Mouse (Mus musculus): ENCODE results near the gene Armc5. TPM values are rescaled to one million over a fixed set of nuclear protein-coding genes. Genes with fewer than 3 reads are reported as not detected.
A peak's percentile ranks its signal among the peaks of the same experiment; 100 is the strongest.

The Armc5 gene
- polyA plus RNA-seq, 1 experiment from 2014 or later = 16.2 TPM

DNA sequence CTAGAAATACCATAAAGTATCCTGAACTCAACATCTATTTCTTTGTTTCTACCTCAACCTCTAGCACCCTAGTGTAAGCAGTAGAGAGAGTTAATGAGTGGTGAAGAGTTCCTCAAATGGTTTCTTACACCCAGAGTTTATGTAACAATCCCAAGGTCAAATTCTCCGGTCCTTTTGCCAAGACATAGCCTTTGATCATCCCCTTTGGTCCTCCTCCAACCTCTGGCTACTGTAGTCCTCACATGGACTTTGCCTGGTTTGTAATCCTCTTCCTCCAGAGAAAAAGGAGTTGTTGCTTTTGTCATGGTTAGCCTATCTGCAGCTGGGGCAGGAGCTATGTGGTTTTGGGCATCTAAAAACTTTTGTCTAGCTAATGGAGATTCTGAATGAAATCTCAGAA lies 1.7 kb upstream of the Armc5 start:
- H3K4me2 ChIP-seq = no peak overlapping the region
- no peaks in the 10 kb centered on the region for H3K9me3 ChIP-seq
- H3K36me3 ChIP-seq = peaks cover 17% of the 10 kb centered on the region
- no peak overlapping the region for H3K9ac ChIP-seq (replicated peaks)
- no peak for ATAC-seq (ENCODE audit: insufficient number of reproducible peaks, insufficient read depth, low FRiP score, low TSS enrichment, low read depth)
- 88% methylated on average over 1 of the region's 1 CpGs for WGBS
- no peaks in the 10 kb centered on the region for H3K27me3 ChIP-seq
- peaks cover 23% of the 10 kb centered on the region for H3K4me1 ChIP-seq (replicated peaks)
- no peak overlapping the region for H3K4me3 ChIP-seq (replicated peaks)
- H3K27ac ChIP-seq = no peak overlapping the region

DNA sequence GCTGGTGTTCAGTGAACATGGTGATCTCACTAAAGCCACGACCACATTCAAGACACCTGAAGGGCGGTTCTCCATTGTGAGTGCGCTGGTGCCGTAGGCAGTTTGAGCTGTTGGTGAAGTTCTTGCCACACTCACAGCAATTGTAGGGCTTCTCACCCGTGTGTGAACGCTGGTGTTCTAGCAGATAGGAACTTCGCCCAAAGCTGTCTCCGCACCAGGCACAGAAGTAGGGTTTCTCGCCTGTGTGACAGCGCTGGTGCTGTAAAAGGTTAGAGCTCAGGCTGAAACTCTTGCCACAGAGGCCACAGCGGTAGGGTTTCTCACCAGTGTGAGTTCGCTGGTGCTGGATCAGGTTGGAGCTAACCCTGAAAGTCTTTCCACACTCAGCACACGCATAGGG lies 716 bp upstream of the Armc5 start:
- Histone ChIP-seq H3K9ac (replicated peaks) (no peak overlapping the region), H3K27ac (no peak overlapping the region), H3K4me3 (replicated peaks) (peak overlapping the region; percentile 72), H3K27me3 (no peaks in the 10 kb centered on the region), H3K4me1 (replicated peaks) (peaks cover 23% of the 10 kb centered on the region), H3K9me3 (no peaks in the 10 kb centered on the region), H3K4me2 (0 out of 2 replicates have a peak overlapping the region, but pooled peaks have one; percentile 73), H3K36me3 (peaks cover 27% of the 10 kb centered on the region)
- ATAC-seq (ENCODE audit: insufficient number of reproducible peaks, insufficient read depth, low FRiP score, low TSS enrichment, low read depth) = no peak
- WGBS = 91% methylated on average over 13 of the region's 13 CpGs

DNA sequence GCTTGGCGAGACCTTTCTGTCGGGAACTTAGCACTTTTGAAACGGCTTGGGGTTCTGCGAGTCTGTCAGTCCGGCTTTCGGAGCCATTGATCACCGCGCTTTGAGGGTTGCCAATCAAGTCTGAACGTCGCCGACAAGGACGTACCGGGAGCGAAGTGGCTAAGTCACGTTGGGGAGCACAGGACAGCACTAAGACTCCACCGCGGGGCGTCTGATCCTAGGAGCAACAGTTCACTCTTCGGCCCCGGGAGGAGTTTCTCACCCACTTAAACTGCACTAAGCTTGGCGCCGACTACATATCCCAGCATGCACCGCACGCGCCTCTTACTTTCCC lies 418 bp downstream of the Armc5 start:
- peaks cover 38% of the 10 kb centered on the region for H3K36me3 ChIP-seq
- H3K27ac ChIP-seq = peak overlapping the region; percentile 96
- ATAC-seq (ENCODE audit: insufficient number of reproducible peaks, insufficient read depth, low FRiP score, low TSS enrichment, low read depth) = no peak; the same call in none of the 2 replicates
- peak overlapping the region; percentile 72 for H3K4me3 ChIP-seq (replicated peaks)
- H3K9me3 ChIP-seq = no peaks in the 10 kb centered on the region
- peak overlapping the region; percentile 73 for H3K4me2 ChIP-seq
- H3K9ac ChIP-seq (replicated peaks) = peak overlapping the region; percentile 78
- H3K4me1 ChIP-seq (replicated peaks) = peaks cover 18% of the 10 kb centered on the region
- no peaks in the 10 kb centered on the region for H3K27me3 ChIP-seq
- under 1% methylated on average over 25 of the region's 25 CpGs for WGBS

DNA sequence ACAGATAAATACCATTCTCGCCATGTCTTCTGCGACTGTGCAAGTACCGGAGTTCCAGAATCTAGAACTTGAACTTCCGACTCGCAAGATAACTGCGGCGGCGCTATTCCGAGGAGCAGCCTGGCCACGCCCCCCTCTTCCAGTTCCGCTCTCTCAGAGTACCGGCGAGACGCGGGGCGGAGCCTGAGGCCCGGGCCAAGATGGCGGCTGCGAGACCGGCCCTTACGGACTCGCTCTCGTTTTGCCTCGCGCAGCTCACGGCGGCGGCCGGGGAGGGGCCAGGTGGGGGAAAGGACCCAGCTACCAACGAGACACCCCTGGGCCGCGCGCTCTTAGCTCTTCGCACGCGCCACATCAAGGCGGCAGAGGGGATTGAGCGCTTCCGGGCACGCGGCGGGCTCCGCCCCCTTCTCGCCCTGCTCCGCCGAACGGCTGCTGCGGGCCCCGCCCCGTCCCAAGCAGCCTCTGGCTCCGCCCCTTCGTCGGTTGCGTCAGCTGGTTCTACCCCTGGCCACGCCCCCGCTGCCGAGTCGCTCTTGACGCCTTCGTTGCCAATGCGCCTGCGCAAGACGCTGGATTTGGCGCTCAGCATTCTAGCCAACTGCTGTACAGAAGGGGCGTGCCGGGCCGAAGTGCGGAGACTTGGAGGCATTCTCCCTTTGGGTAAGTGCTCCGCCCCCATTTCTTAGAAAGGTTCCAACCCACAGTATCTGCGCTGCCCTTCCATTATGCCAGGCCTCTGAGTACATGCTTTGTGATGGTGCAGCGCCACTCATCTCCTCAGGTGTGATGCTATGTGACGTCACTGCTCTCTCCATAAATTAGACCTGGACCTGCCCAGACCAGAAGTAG lies 1.0 kb downstream of the Armc5 start, which contains the start of gene 9130023H24Rik:
Gene 9130023H24Rik (minus strand): TSS at position 105 of the 852 bp plus-strand sequence.
- ATAC-seq (ENCODE audit: insufficient number of reproducible peaks, insufficient read depth, low FRiP score, low TSS enrichment, low read depth) = peak; percentile 86
- no peaks in the 10 kb centered on the region for H3K27me3 ChIP-seq
- peak within 1 kb of the TSS; percentile 96 for H3K27ac ChIP-seq
- H3K4me2 ChIP-seq = peak within 1 kb of the TSS; percentile 73
- peak within 1 kb of the TSS; percentile 78 for H3K9ac ChIP-seq (replicated peaks)
- H3K4me3 ChIP-seq (replicated peaks) = peak within 1 kb of the TSS; percentile 72
- H3K36me3 ChIP-seq = peaks cover 44% of the 10 kb centered on the region
- H3K9me3 ChIP-seq = no peaks in the 10 kb centered on the region
- peaks cover 12% of the 10 kb centered on the region for H3K4me1 ChIP-seq (replicated peaks)
- WGBS = under 1% methylated on average over 72 of the region's 72 CpGs

- Histone ChIP-seq H3K9ac (replicated peaks) (no peak overlapping the region), H3K4me3 (replicated peaks) (peak overlapping the region; percentile 72), H3K4me1 (replicated peaks) (peaks cover 11% of the 10 kb centered on the region), H3K4me2 (peak overlapping the region; percentile 73), H3K27ac (peak overlapping the region; percentile 96), H3K36me3 (peaks cover 48% of the 10 kb centered on the region), H3K9me3 (no peaks in the 10 kb centered on the region), H3K27me3 (no peaks in the 10 kb centered on the region)
- ATAC-seq (ENCODE audit: insufficient number of reproducible peaks, insufficient read depth, low FRiP score, low TSS enrichment, low read depth) = no peak
- 29% methylated on average over 4 of the region's 4 CpGs for WGBS
These were observed 1.8 kb downstream of the Armc5 start for GRCm38 (mm10) chr7:128238991-128239390.

DNA sequence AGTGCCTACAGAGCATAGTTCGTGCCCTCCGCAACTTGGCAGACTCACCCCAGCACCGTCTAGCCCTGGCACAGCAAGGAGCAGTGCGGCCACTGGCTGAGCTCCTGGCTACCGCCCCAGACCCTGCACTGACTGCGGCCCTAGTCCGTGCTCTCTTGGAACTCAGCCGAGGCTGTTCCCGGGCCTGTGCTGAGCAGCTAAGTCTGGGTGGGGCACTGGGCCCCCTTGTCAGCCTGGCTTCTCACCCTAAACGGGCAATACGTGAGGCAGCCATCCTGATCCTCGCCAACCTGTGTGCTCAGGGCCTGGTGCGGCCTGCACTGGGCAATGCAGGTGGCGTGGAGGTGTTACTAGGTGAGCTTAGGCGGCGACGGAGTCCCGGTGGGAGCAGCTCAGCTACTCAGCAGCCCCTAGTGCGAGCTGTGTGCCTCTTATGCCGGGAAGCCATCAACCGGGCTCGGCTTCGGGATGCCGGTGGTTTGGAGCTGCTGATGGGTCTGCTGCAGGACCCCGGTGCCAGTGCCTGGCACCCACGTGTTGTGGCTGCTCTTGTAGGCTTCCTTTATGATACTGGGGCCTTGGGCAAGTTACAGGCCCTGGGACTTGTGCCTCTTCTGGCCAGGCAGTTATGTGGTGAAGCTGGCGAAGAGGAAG lies 3.1 kb downstream of the Armc5 start:
- no peak overlapping the region for H3K4me3 ChIP-seq (replicated peaks)
- H3K4me2 ChIP-seq = no peak overlapping the region
- no peaks in the 10 kb centered on the region for H3K27me3 ChIP-seq
- no peak for ATAC-seq (ENCODE audit: insufficient number of reproducible peaks, insufficient read depth, low FRiP score, low TSS enrichment, low read depth)
- no peak overlapping the region for H3K27ac ChIP-seq
- peaks cover 59% of the 10 kb centered on the region for H3K36me3 ChIP-seq
- peak overlapping the region; percentile 27; the same call in 1 of the 2 replicates for H3K9ac ChIP-seq (replicated peaks)
- no peaks in the 10 kb centered on the region for H3K9me3 ChIP-seq
- peaks cover 11% of the 10 kb centered on the region for H3K4me1 ChIP-seq (replicated peaks)
- WGBS = 92% methylated on average over 27 of the region's 27 CpGs

DNA sequence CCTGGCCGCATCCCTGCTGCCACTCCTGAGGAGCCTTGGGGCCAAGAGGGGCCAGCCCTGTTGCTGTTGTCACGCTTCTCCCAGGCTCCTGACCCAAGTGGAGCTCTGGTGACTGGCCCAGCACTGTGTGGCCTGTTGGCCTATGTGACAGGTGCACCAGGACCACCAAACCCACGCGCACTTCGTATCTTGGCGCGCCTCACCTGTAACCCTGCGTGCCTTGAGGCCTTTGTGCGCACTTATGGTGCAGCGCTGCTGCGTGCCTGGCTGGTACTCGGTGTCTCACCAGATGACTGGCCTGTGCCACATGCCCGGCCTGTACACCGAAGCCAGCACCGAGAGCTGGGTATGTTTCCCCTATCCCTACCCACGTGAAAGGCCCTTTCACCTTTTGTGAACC lies 5.2 kb downstream of the Armc5 start:
- H3K4me2 ChIP-seq = no peak overlapping the region
- no peak overlapping the region for H3K27ac ChIP-seq
- 97% methylated on average over 16 of the region's 16 CpGs for WGBS
- peaks cover 17% of the 10 kb centered on the region for H3K4me1 ChIP-seq (replicated peaks)
- ATAC-seq (ENCODE audit: insufficient number of reproducible peaks, insufficient read depth, low FRiP score, low TSS enrichment, low read depth) = no peak
- no peak overlapping the region for H3K9ac ChIP-seq (replicated peaks)
- peaks cover 55% of the 10 kb centered on the region for H3K36me3 ChIP-seq
- no peak overlapping the region for H3K4me3 ChIP-seq (replicated peaks)
- no peaks in the 10 kb centered on the region for H3K9me3 ChIP-seq
- no peaks in the 10 kb centered on the region for H3K27me3 ChIP-seq

DNA sequence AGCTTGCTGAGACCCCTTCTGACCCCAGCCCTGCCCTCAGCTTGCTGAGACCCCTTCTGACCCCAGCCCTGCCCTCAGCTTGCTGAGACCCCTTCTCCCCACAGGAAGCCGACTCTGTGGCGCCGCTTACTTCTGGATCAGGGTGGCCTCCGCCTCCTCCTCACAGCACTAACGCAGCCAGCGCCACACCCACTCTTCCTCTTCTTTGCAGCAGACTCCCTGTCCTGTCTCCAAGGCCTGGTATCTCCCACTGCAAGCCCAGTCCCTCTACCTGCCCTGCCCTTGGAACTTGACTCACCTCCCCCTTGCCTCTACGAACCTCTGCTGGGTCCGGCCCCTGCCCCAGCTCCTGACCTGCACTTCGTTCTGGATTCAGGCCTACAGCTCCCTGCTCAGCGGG lies 6.8 kb downstream of the Armc5 start:
- Histone ChIP-seq H3K27ac (no peak overlapping the region), H3K4me1 (replicated peaks) (peaks cover 19% of the 10 kb centered on the region), H3K27me3 (peaks cover 9% of the 10 kb centered on the region; the same call in 1 of the 2 replicates), H3K4me3 (replicated peaks) (no peak overlapping the region), H3K9ac (replicated peaks) (no peak overlapping the region), H3K36me3 (peaks cover 55% of the 10 kb centered on the region), H3K4me2 (no peak overlapping the region), H3K9me3 (no peaks in the 10 kb centered on the region)
- no peak for ATAC-seq (ENCODE audit: insufficient number of reproducible peaks, insufficient read depth, low FRiP score, low TSS enrichment, low read depth)
- WGBS = 58% methylated on average over 10 of the region's 10 CpGs

DNA sequence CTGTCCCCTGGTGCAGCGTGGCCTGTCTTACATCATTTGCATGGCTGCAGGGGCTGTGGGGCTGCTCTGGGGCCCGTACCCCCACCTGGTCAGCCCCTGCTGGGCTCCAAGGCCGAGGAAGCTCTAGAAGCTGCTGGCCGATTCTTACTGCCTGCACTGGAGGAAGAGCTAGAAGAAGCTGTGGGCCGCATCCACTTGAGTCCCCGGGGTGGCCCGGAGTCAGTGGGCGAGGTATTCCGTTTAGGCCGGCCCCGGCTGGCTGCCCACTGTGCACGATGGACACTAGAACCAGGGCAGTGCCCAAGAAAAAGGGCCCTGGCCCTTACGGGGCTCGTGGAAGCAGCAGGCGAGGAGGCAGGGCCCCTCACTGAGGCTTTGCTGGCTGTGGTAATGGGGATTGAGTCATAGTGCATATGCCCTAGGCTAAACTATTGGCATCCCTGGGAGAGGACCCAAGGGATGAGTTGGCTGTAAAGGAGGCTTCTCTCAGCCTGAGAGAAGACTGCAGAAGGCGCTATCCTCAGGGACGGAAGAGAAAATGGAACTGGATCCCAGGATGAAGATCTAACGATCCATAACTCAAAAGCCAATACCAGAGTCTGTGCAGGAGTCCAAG lies 7.4 kb downstream of the Armc5 start:
- ATAC-seq (ENCODE audit: insufficient number of reproducible peaks, insufficient read depth, low FRiP score, low TSS enrichment, low read depth) = no peak
- no peak overlapping the region for H3K27ac ChIP-seq
- H3K4me3 ChIP-seq (replicated peaks) = no peak overlapping the region
- H3K9me3 ChIP-seq = no peaks in the 10 kb centered on the region
- peaks cover 58% of the 10 kb centered on the region for H3K36me3 ChIP-seq
- no peak overlapping the region for H3K9ac ChIP-seq (replicated peaks)
- peaks cover 16% of the 10 kb centered on the region for H3K4me1 ChIP-seq (replicated peaks)
- H3K4me2 ChIP-seq = no peak overlapping the region
- WGBS = 91% methylated on average over 18 of the region's 18 CpGs
- peaks cover 10% of the 10 kb centered on the region; the same call in 1 of the 2 replicates for H3K27me3 ChIP-seq

- Histone ChIP-seq H3K4me1 (replicated peaks) (peaks cover 13% of the 10 kb centered on the region), H3K9me3 (no peaks in the 10 kb centered on the region), H3K4me3 (replicated peaks) (no peak overlapping the region), H3K4me2 (no peak overlapping the region), H3K27me3 (peaks cover 10% of the 10 kb centered on the region; the same call in 1 of the 2 replicates), H3K9ac (replicated peaks) (no peak overlapping the region), H3K27ac (no peak overlapping the region), H3K36me3 (peaks cover 48% of the 10 kb centered on the region)
- 92% methylated on average over 4 of the region's 4 CpGs for WGBS
- ATAC-seq (ENCODE audit: insufficient number of reproducible peaks, insufficient read depth, low FRiP score, low TSS enrichment, low read depth) = no peak
These were observed 8.4 kb downstream of the Armc5 start for GRCm38 (mm10) chr7:128245547-128245946.

All from limb, embryonic 12.5 days (tissue).